Mouse (Mus musculus) mature B cell (primary cell): ENCODE results near the gene Me3.

ENCODE experiments used
- in situ Hi-C: fragments of 300-500 bp; cut with MboI; formaldehyde crosslinking; loops from 2 replicates; pipeline ENCODE4 v1.14.3; 2019

The Me3 gene

DNA sequence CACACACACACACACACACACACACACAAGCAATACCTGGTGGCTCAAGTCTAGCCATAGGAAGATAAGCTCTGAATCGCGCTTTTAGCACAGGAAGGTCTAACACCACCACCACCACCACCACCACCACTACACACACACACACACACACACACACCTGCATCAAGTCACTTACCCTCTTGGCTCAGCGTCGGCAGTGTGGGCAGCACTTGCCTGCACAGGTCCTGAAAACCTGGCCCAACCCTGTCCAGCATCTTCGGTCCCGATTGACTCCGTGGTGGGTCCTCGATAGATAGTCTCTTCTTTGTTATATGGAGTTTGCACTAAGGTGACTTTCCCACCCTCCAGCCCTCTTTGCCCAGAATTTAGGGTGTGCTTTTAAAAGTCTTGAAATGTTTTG lies 270.8 kb downstream of the Me3 start:
- in situ Hi-C loops = no loop called here

DNA sequence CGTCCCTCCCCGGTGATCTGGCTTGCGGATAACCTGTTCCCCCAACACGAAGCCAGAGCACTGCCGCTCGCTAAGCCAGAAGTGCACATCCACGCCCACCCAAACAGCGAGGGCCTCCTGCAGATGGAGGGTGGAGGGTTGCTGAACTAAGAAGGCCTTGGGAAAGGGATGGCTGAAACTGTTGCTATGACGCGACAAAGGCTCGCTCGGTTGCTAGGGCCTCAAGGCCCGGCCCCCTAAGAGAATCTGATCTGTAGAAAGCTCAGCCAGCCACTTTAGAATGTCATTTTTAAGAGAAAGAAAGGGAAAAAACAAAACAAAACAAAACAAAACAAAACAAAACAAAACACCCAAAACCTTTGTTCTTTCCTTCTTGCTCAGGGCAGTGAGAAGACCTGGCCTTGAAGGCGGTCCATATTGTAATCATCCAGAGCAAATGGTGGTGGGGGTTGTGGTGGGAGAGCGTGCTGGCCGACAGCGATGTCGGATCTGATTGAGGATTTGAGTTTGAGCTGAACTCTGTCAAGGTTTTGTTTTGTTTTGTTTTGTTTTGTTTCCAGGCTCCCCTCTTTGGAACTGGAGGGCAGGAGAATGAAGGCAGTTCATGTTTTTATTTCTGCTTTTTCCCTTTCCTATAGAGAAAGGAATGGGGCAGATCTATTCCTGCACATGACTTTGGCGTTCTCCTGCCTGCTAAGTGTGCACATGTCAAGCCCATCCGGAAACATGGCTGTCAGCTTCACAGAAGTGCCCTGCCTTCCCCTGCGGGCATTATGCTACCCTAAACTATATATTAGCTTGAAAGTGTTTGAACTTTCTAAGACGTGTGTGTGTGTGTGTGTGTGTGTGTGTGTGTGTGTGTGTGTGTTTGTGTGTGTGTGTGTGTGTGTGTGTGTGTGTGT lies 271.5 kb downstream of the Me3 start, which contains the start of gene Ccdc81:
Gene Ccdc81, minus strand, starts transcription at position 188 of the 902 bp plus-strand sequence.
- in situ Hi-C loops = no loop called here
